Mouse (Mus musculus) limb, embryonic 11.5 days (tissue): ENCODE results near the gene Anxa5. TPM values are rescaled to one million over a fixed set of nuclear protein-coding genes. Genes with fewer than 3 reads are reported as not detected.

Source experiments
- ATAC-seq: fragments of 200-750 bp; cut with Nextera tagmentation; 2 replicates; pipeline ENCODE4 v1.8.0; 2017; ENCODE audit warnings: low read depth; ENCODE audit not compliant: insufficient number of reproducible peaks, low FRiP score, low TSS enrichment
- DNase-seq: peaks from one replicate; pipeline ENCODE4 v3.0.0-alpha.2; 2015; ENCODE audit warnings: low spot score
- H3K27ac ChIP-seq: fragments of 300-500 bp; sonication (generic); replicated peaks from 2 replicates; pipeline ENCODE4 v1.5.1; 2014; ENCODE audit warnings: low read depth, mild to moderate bottlenecking, low read length
- H3K27me3 ChIP-seq: fragments of 300-500 bp; sonication (generic); 2 replicates; pipeline ENCODE4 v1.6.1; 2014; ENCODE audit warnings: mild to moderate bottlenecking, low read length, mixed read lengths; ENCODE audit not compliant: control insufficient read depth, insufficient read depth
- H3K36me3 ChIP-seq: fragments of 300-500 bp; sonication (generic); 2 replicates; pipeline ENCODE4 v1.6.1; 2014; ENCODE audit warnings: mild to moderate bottlenecking, low read length, moderate library complexity, mixed read lengths; ENCODE audit not compliant: control insufficient read depth, insufficient read depth
- H3K4me1 ChIP-seq: fragments of 300-500 bp; sonication (generic); 2 replicates; pipeline ENCODE4 v1.6.1; 2014; ENCODE audit warnings: low read length, mixed read lengths; ENCODE audit not compliant: control insufficient read depth, insufficient read depth
- H3K4me2 ChIP-seq: fragments of 300-500 bp; sonication (generic); 2 replicates; pipeline ENCODE4 v1.6.1; 2014; ENCODE audit warnings: low read depth, mild to moderate bottlenecking, moderate library complexity; ENCODE audit not compliant: severe bottlenecking
- H3K4me3 ChIP-seq: fragments of 300-500 bp; sonication (generic); 2 replicates; pipeline ENCODE4 v1.5.1; 2014; ENCODE audit warnings: low read depth, low read length
- H3K9ac ChIP-seq: fragments of 300-500 bp; sonication (generic); 2 replicates; pipeline ENCODE4 v1.6.1; 2014; ENCODE audit warnings: mild to moderate bottlenecking, low read length
- H3K9me3 ChIP-seq: fragments of 300-500 bp; sonication (generic); 2 replicates; pipeline ENCODE4 v1.6.1; 2016; ENCODE audit warnings: low read length; ENCODE audit not compliant: control insufficient read depth
- WGBS: fragments of 180-500 bp; shearing (Covaris S2); extraction: QIAGEN DNeasy Blood & Tissue Kit; methylation state at CpG from one replicate; pipeline ENCODE4 v1.1.7; 2014; 5-methylcytosine and 5-hydroxymethylcytosine counted together
- polyA plus RNA-seq: library from polyadenylated mRNA; unstranded; fragments of >200 nt; fragmentation: Nextera tagmentation; extraction: Ambion mirVana; gene quantifications from 2 replicates; pipeline ENCODE4 v1.2.1, GENCODE M21; 2014

Gene Anxa5
- polyA plus RNA-seq, 1 experiment from 2014 or later: 132 TPM

DNA sequence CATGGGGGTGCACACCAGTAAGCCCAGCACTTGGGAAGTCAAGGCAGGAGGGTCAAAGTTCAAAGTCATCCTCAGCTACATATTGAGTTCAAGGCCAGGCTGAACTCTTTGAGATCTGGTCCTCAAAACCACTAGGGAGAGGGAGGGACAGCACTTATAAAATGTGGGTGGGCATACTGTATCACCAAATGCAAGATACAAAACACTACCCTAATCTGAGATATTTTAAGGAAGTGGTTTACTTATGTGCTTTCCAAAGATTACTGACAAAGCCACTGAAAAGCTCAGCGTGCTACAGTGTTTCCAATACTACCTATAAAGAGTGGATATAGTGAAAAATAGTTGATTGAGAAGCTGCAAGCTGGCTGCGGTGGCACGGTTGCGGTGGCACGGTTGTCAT lies 2.5 kb downstream of the Anxa5 start:
- ATAC-seq: no peak

DNA sequence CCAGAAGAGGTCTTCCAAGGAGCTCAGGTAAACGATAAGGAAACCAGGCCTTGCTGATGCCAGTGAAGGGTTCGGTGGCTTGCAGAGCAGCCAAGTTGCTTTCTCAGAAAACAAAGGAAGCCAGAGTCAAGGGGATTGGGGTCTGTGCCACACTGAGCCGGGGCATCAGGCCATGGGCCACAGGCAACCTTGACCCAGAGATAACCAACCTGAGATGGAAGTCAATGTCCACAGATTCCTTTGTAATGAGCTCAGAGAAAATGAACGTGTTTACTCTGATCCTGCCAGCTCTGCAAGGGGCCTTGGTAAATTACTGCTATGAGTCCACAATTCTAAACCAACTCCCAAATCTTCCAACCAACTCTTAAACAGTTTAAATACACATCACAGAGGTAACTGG lies 3.8 kb downstream of the Anxa5 start:
- no peak overlapping the region for H3K27ac ChIP-seq
- H3K27me3 ChIP-seq: no peaks in the 10 kb centered on the region
- 74% methylated on average over 4 of the region's 4 CpGs for WGBS
- H3K4me3 ChIP-seq: no peak overlapping the region
- ATAC-seq (no peak), DNase-seq (no peak)
- no peak overlapping the region for H3K9ac ChIP-seq
- H3K4me1 ChIP-seq: 0 out of 2 replicates have a peak, but pooled peaks cover 3% of the 10 kb centered on the region
- no peaks in the 10 kb centered on the region for H3K36me3 ChIP-seq
- H3K9me3 ChIP-seq: no peaks in the 10 kb centered on the region
- no peak overlapping the region for H3K4me2 ChIP-seq

More for the DNA sequence above, 2.5 kb downstream of the Anxa5 start:
- Histone ChIP-seq H3K4me1 (0 out of 2 replicates have a peak, but pooled peaks cover 3% of the 10 kb centered on the region), H3K27me3 (no peaks in the 10 kb centered on the region), H3K36me3 (no peaks in the 10 kb centered on the region), H3K27ac (no peak overlapping the region), H3K4me3 (no peak overlapping the region), H3K4me2 (no peak overlapping the region), H3K9me3 (no peaks in the 10 kb centered on the region), H3K9ac (no peak overlapping the region)
- no peak for DNase-seq
- 95% methylated on average over 5 of the region's 5 CpGs for WGBS

DNA sequence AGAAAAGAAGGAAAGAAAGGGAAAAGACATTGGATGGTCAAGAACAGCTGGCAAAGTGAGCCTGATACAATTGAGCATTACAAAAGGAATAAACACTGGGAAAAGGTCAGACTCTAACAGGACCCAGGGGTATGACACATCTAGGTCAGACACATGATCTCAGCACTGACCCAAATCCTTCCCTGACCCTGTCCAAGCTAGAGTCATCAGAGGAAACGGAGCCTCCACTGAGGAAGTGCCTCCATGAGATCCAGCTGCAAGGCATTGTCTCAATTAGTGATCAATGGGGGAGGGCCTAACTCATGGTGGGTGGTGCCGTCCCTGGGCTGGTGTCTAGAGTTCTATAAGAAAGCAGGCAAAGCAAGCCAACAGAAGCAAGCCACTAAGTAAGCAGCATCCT lies 6.8 kb downstream of the Anxa5 start:
- Histone ChIP-seq H3K36me3 (no peaks in the 10 kb centered on the region), H3K4me3 (no peak overlapping the region), H3K27me3 (no peaks in the 10 kb centered on the region), H3K27ac (no peak overlapping the region), H3K4me2 (no peak overlapping the region), H3K4me1 (no peaks in the 10 kb centered on the region), H3K9me3 (no peaks in the 10 kb centered on the region), H3K9ac (no peak overlapping the region)
- 33% methylated on average over 2 of the region's 2 CpGs for WGBS
- DNase-seq (no peak), ATAC-seq (no peak)

DNA sequence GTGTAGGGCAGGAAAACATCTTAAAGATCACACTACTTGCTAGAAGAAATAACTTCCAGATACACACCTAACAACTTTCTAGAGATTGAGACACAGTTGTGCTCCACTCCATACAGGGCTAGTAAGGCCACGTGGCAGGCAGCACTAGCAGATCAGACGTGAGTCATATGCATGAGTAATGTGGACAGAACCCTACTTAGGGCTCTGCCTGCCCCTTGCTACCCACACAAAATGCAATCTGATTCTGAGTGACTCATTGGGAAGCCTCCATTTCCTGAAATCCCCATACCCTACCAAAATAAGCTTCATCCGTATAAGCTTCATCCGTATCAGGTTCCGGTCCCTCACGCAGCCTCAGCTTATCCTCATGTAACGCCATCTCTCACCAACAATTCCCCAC lies 8.1 kb downstream of the Anxa5 start:
- DNase-seq (no peak), ATAC-seq (no peak)
- H3K27me3 ChIP-seq: no peaks in the 10 kb centered on the region
- WGBS: 89% methylated on average over 7 of the region's 7 CpGs
- H3K36me3 ChIP-seq: no peaks in the 10 kb centered on the region
- H3K4me1 ChIP-seq: no peaks in the 10 kb centered on the region
- H3K4me2 ChIP-seq: no peak overlapping the region
- no peaks in the 10 kb centered on the region for H3K9me3 ChIP-seq
- H3K27ac ChIP-seq: no peak overlapping the region
- no peak overlapping the region for H3K4me3 ChIP-seq
- no peak overlapping the region for H3K9ac ChIP-seq

DNA sequence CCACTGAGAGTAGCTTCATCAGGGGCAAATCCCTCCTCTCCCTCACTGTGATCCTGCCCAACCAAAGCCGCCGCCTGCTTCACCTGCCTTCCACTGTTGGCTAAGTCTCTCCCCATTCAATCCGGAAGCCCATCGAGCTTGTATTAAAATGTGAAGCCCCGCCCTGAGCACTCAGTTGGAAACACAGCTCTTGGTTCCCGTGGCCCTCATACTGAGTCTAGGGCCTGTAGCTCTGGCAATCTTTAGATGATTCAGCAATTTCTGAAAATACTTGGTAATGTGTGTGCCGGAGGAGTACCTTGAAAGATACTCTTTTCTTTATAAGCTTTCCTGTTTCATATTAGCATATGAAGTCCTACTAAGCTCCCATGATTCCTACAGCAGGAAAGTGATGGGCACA lies 10.2 kb downstream of the Anxa5 start:
- WGBS: 71% methylated on average over 7 of the region's 7 CpGs
- no peak overlapping the region for H3K4me3 ChIP-seq
- H3K4me2 ChIP-seq: no peak overlapping the region
- DNase-seq: no peak
- no peak overlapping the region for H3K9ac ChIP-seq
- H3K27ac ChIP-seq: no peak overlapping the region
- no peak for ATAC-seq
- no peaks in the 10 kb centered on the region for H3K36me3 ChIP-seq
- H3K9me3 ChIP-seq: no peaks in the 10 kb centered on the region
- H3K4me1 ChIP-seq: no peaks in the 10 kb centered on the region
- H3K27me3 ChIP-seq: no peaks in the 10 kb centered on the region

DNA sequence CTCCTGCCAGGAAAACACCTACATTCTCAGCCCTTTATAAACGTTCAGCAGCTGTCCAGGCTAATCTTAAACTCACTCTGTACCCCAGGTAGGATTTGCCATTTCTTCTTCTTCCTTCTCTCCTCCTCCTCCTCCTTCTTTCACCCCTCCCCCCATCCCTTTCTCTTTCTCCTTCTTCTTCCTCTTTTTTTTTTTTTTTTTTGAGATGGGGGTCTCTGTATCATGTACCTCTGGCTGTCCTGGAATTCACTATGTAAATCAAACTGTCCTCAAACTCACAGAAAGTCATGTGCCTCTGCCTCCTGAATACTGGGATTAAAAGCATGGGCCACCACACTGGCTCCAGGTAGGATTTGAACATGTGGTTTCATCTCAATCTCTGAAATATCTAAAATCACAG lies 13.3 kb downstream of the Anxa5 start:
- H3K27me3 ChIP-seq: no peaks in the 10 kb centered on the region
- H3K4me3 ChIP-seq: no peak overlapping the region
- DNase-seq (no peak), ATAC-seq (no peak)
- no peak overlapping the region for H3K4me2 ChIP-seq
- H3K4me1 ChIP-seq: no peaks in the 10 kb centered on the region
- 26% methylated on average over 1 of the region's 1 CpGs for WGBS
- H3K36me3 ChIP-seq: no peaks in the 10 kb centered on the region
- no peak overlapping the region for H3K27ac ChIP-seq
- no peaks in the 10 kb centered on the region for H3K9me3 ChIP-seq
- H3K9ac ChIP-seq: no peak overlapping the region

DNA sequence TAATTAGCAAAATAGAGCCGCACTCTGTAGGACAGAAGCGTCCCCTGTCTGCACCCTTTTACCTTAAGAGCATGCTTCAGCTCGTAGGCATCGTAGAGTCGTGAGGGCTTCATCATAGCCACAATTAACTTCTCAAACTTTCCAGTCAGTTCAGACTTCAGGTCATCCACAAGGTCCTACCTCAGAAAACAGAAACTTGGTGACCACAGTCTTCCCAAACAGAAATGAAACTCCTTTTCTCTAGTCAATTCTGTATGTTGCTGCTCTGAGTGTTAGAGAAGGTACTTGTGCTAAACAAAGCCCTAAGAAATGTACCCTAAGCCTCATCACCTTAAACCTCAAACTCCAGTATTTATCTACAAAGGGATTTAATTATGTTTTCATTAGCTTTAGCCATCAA lies 13.9 kb downstream of the Anxa5 start:
- H3K9ac ChIP-seq: no peak overlapping the region
- no peaks in the 10 kb centered on the region for H3K9me3 ChIP-seq
- no peak for DNase-seq
- H3K4me3 ChIP-seq: no peak overlapping the region
- no peak overlapping the region for H3K4me2 ChIP-seq
- no peak for ATAC-seq
- no peaks in the 10 kb centered on the region for H3K4me1 ChIP-seq
- WGBS: 57% methylated on average over 5 of the region's 5 CpGs
- no peak overlapping the region for H3K27ac ChIP-seq
- no peaks in the 10 kb centered on the region for H3K27me3 ChIP-seq
- H3K36me3 ChIP-seq: no peaks in the 10 kb centered on the region

DNA sequence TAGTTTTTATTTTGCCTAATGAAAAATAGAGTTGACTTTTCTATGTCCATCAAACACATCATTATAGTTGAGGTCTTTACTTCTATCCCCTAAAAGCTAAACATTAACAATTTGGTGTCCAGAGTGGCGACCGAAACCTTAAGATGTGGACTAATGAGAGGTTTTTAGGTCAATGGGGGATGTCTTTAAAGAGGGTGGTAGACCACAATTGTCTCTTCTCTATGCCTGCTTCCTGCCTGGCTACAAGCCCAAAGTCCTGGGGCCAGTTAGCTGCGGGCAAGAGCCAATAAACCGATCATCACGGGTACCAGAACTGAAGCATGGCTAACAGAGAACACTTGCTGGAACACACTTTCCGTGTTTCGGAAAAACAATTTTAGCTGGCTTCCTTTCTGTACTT lies 15.0 kb downstream of the Anxa5 start:
- Histone ChIP-seq H3K4me2 (no peak overlapping the region), H3K36me3 (no peaks in the 10 kb centered on the region), H3K9me3 (no peaks in the 10 kb centered on the region), H3K4me3 (no peak overlapping the region), H3K9ac (no peak overlapping the region), H3K27ac (no peak overlapping the region), H3K27me3 (no peaks in the 10 kb centered on the region), H3K4me1 (no peaks in the 10 kb centered on the region)
- 69% methylated on average over 7 of the region's 7 CpGs for WGBS
- DNase-seq (no peak), ATAC-seq (no peak)

DNA sequence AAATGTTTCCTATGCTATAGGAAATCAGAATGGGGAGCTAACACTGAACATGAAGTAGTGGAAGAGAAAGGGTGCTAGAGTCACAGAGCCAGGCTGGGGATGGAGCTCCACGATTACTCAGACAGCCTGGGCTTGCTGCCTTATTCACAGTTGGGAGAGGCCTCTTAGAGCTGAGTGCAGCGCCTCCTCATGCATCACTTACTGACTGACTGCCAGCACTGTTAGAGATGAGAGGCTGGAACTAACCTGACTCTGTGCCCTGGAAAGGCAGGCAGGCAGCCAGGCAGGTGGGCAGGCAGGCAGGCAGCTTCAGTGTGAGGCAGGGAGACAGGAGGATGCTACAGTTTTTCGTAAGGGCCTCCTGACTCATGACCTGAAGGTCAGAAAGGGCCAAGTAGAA lies 20.1 kb downstream of the Anxa5 start:
- H3K9me3 ChIP-seq: no peaks in the 10 kb centered on the region
- DNase-seq (no peak), ATAC-seq (no peak)
- no peak overlapping the region for H3K4me3 ChIP-seq
- H3K27ac ChIP-seq: no peak overlapping the region
- 77% methylated on average over 3 of the region's 3 CpGs for WGBS
- H3K36me3 ChIP-seq: no peaks in the 10 kb centered on the region
- no peak overlapping the region for H3K4me2 ChIP-seq
- H3K9ac ChIP-seq: no peak overlapping the region
- H3K4me1 ChIP-seq: no peaks in the 10 kb centered on the region
- no peaks in the 10 kb centered on the region for H3K27me3 ChIP-seq
